Mouse (Mus musculus) layer of hippocampus, adult 2 months (tissue): ENCODE results near the gene Rab40c. TPM values are rescaled to one million over a fixed set of nuclear protein-coding genes. Genes with fewer than 3 reads are reported as not detected.

Experiments
- DNase-seq, 2 experiments: peaks; one replicate each; pipeline ENCODE4 v3.0.0; 2022; ENCODE audit warnings: low spot score in 2 of 2
- H3K27ac ChIP-seq: fragments of 200-600 bp; 2 replicates; pipeline ENCODE4 v1.8.1; 2022
- H3K4me3 ChIP-seq: fragments of 200-600 bp; 2 replicates; pipeline ENCODE4 v1.8.1; 2022; ENCODE audit warnings: mild to moderate bottlenecking
- CTCF ChIP-seq: fragments of 200-600 bp; conservative IDR thresholded peaks from 2 replicates; pipeline ENCODE4 v1.8.1; 2022; ENCODE audit warnings: antibody characterized with exemption, mild to moderate bottlenecking, moderate library complexity
- total RNA-seq, 2 experiments: library from RNA; stranded (reverse); gene quantifications; 2 replicates each; pipeline ENCODE4 v1.2.3; 2021

Gene Rab40c
- total RNA-seq, 2 experiments from 2014 or later = 50.1 to 51.1 TPM

- 0 out of 2 replicates have a peak, but pooled peaks have one; percentile 4 for TF ChIP-seq CTCF
- no peak overlapping the region for H3K4me3 ChIP-seq
- no peak for DNase-seq
- no peak overlapping the region for H3K27ac ChIP-seq
Observed at GRCm38 (mm10) chr17:25863681-25864080, 55.8 kb downstream of the Rab40c start.

- Histone ChIP-seq H3K4me3 (peak overlapping the region; percentile 71), H3K27ac (peak overlapping the region; percentile 99)
- no peak for TF ChIP-seq CTCF
- DNase-seq = no peak
Observed at GRCm38 (mm10) chr17:25861704-25862612, 57.6 kb downstream of the Rab40c start.

GRCm38 (mm10) chr17:25860832-25861703 lies 58.5 kb downstream of the Rab40c start, which contains the start of gene Wdr90:
Wdr90 (minus strand) TSS chr17:25861501.
- H3K4me3 ChIP-seq = peak within 1 kb of the TSS; percentile 71
- peak within 1 kb of the TSS; percentile 99 for H3K27ac ChIP-seq
- TF ChIP-seq CTCF = peak; percentile 61
- DNase-seq = peak; percentile 92 to 95

GRCm38 (mm10) chr17:25860229-25860628 lies 59.3 kb downstream of the Rab40c start:
- Histone ChIP-seq H3K4me3 (no peak overlapping the region), H3K27ac (no peak overlapping the region)
- no peak for TF ChIP-seq CTCF
- no peak for DNase-seq

- H3K4me3 ChIP-seq = peak within 1 kb of the TSS; percentile 83
- peak; percentile 73 for TF ChIP-seq CTCF
- peak; percentile 95 to 96 for DNase-seq
- peak within 1 kb of the TSS; percentile 96 for H3K27ac ChIP-seq
Observed at GRCm38 (mm10) chr17:25844396-25844901, 75.1 kb downstream of the Rab40c start, which contains the start of gene Rhot2. Rhot2 (minus strand) TSS chr17:25844851.

GRCm38 (mm10) chr17:25843636-25844395 lies 75.7 kb downstream of the Rab40c start:
- Histone ChIP-seq H3K4me3 (peak overlapping the region; percentile 83), H3K27ac (peak overlapping the region; percentile 96)
- DNase-seq = no peak
- TF ChIP-seq CTCF = no peak

- no peak for DNase-seq
- Histone ChIP-seq H3K27ac (peak overlapping the region; percentile 96; the same call in 1 of the 2 replicates), H3K4me3 (peak overlapping the region; percentile 83)
- TF ChIP-seq CTCF = no peak
Observed at GRCm38 (mm10) chr17:25843122-25843521, 76.4 kb downstream of the Rab40c start.

GRCm38 (mm10) chr17:25842509-25842908 lies 77.0 kb downstream of the Rab40c start:
- no peak for DNase-seq
- TF ChIP-seq CTCF = 0 out of 2 replicates have a peak, but pooled peaks have one; percentile 6
- Histone ChIP-seq H3K27ac (no peak overlapping the region), H3K4me3 (no peak overlapping the region)

- no peak for DNase-seq
- no peak within 1 kb of the TSS for H3K27ac ChIP-seq
- H3K4me3 ChIP-seq = no peak within 1 kb of the TSS
- no peak for TF ChIP-seq CTCF
Observed at GRCm38 (mm10) chr17:25841117-25841880, 78.2 kb downstream of the Rab40c start, which contains the start of gene Gm20683. Gm20683 (minus strand) TSS chr17:25841763.

GRCm38 (mm10) chr17:25840519-25840918 lies 79.0 kb downstream of the Rab40c start:
- no peak for DNase-seq
- no peak overlapping the region for H3K4me3 ChIP-seq
- TF ChIP-seq CTCF = no peak
- H3K27ac ChIP-seq = no peak overlapping the region

GRCm38 (mm10) chr17:25839455-25840235 lies 79.9 kb downstream of the Rab40c start:
- no peak for TF ChIP-seq CTCF
- Histone ChIP-seq H3K4me3 (no peak overlapping the region), H3K27ac (peak overlapping the region; percentile 14; the same call in 1 of the 2 replicates)
- no peak for DNase-seq
